Mouse (Mus musculus) v-Abl transformed pro-B cells (cell line): Measurements from ENCODE around the gene Syndig1l.

ENCODE experiments used
- in situ Hi-C, 2 experiments: fragments of 400-800 bp; cut with MboI; formaldehyde crosslinking; loops; one replicate each; pipeline ENCODE4 v1.15.1; 2025; ENCODE audit not compliant: unreplicated experiment in 2 of 2

Gene Syndig1l

DNA sequence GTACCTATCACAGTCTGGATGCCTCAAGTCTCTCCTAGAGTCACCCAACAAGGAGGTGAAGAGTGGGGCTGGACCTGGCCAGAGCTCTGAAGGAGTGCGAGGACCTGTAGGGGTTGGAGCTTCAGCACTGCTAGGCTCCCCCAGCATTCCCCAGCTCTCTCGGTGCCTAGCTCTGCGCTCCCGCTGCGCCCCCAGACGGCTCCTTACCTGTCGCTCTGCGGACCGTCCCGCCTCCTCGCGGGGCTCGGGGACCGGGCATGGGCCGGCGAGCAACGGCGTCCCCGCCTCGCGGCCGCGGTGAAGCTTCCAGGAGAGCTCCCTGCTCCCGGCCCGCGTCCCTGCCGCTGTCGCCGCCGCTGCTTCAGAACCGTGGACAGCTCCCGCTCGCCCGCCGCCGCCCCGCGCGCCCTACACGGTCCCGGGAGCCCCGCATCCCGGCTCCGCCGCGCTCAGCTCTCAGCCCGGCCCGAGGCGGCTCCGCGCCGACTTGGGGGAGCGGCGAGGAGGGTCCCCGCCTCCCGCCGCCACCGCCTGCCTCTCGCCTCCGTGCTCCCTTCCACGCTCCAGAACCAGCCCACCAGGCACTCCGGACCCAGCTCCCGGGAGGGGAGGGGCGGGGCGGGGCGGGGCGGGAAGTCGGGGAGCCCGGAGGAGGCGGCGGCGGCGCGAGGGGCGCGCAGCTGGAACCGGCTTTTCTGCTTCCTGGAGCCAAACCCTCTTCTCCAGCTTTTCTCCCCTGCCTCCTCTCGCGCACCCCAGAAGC, at the start of gene Syndig1l:
Syndig1l (minus strand) TSS at position 513 of the 763 bp plus-strand sequence.
- in situ Hi-C loops, result no loop called here

DNA sequence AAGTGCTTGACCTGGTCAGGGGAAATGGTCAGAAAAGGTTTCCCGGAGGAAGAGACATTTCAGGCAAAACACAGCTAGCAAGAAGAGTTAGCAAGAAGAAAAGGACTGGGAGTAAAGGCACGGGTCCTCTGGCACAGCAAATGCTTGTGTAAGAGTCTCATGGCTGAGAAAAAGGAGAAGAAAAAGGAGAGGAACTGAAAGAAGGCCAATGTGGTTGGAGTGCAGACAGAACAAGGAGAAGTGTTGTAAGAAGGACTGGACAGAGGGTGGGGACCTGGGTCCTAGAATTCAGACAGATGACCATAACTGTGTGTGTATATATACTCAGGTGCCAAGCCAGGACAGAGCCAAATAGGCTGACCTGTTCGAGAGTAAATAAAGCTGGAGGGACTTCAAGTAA, 49.5 kb upstream of the Syndig1l start:
- in situ Hi-C loops, result loop anchor here in 1 of 2 experiments (5.0 kb wide), 1 partner anchor 46 kb away; no protein-coding TSS in a partner anchor

DNA sequence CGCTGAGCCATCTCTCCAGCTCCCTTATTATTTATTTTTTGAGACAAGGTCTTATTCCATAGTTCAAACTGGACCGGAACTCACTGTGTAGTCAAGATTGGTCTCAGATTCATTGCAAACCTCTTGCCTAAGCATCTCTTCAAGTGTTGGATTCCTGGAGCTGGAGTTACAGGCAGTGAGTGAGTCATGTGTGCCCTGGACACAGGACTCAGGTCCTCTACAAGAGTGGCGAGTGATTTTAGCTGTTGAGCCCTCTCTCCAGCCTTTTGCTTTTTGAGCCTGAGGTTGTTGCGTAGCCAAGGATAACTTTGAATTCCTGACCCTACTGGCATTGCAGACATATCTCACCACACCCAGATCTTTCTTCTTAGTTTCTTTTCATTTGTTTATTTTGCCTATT, 47.1 kb upstream of the Syndig1l start:
- in situ Hi-C loops, result loop anchor here in 1 of 2 experiments (5.0 kb wide), 1 partner anchor 43 kb away; no protein-coding TSS in a partner anchor

DNA sequence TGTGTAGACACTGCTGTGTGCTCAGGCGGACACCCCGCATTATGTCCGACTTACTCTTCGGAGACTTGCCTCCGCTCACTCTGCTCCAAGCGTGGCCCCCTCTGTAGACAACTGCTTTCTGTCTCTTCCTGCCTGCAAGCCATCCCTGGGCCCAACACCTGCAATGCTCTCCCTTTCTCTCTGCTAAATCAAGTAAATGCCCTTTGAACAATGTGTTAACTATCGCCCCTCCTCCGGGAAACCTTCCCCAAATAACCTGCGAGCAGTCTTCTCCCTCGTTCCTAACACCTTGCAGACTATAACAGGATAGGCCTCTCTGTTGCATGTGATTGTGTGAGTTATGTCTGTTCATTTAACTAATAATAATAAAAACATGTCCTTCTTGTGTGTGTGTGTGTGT, 44.9 kb upstream of the Syndig1l start:
- in situ Hi-C loops, result no loop called here

DNA sequence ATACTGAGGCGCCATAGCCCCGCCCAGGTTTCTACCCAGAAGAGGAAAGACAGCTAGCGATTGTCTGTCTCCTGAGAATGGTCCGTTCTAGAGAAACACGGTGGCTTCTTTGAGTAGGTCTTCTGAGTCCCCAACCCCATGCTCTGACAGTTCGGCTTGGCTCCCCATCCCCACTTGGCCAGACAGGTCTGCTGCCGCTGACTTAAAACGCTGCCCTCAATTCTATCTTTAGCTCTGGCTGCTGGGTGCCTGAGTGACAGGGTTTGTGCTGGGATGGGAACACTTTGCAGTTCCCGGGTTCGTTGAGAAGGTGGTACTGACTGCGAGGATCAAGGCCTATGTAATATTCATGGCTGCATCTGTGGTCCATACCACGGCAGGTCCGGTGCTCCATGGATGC, 34.7 kb upstream of the Syndig1l start:
- in situ Hi-C loops, result no loop called here

DNA sequence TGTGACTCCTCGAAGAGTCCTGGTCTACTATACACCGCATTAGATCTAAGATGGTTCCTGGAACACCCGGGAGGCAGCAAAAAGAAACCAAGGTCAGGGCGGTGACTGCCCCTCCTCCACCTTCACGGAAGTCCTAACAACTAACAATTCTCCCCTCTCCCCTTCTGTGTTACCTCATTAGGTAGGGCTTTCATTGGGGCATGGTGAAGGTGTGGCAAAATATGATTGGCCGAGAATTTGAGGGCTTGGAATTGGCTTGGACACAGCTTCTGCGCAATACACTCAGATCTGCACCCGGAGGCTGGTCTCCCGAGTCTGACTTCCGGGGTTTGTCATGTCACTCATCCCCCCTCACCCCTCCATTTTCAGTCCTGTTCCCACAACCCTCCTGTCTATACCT, 29.8 kb upstream of the Syndig1l start:
- in situ Hi-C loops, result no loop called here

DNA sequence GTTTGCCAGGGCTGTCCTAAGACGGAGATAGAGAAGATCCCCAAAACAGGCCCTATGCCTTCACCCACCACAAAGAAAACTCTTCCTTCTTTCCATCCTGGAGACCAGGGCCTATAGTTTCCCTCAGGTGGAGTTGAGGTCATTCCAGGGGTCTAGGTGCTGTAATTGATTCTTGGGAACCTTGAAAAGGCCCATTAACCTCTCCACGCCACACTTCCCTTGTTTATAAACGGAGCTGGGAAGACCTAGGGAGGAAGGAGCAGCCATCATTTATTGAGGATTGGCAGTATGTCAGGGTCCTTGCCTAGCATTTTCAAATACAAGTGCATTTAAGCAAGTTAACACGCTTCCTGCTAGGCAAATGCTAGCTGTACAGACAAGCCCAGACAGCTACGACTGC, 28.8 kb upstream of the Syndig1l start:
- in situ Hi-C loops, result no loop called here

DNA sequence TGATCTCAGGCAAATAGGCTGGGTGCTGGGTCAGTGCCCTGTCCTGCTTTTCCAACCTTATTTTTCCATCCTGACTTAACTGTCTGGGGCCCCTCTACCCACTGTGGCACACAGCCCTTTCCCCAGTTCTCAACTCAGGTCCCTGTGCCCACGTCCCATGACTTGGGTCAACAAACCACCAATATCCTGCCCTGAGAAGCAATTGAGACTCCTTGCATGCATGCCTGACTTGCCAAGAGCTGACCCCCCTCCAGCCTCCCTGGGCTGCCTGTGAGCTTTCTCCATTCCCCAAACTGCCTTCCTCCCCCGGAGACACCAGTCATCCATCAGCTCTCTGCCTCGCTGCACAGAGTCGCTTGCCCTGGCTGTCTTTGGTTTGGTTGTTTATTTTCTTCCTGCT, 28.4 kb upstream of the Syndig1l start:
- in situ Hi-C loops, result no loop called here

DNA sequence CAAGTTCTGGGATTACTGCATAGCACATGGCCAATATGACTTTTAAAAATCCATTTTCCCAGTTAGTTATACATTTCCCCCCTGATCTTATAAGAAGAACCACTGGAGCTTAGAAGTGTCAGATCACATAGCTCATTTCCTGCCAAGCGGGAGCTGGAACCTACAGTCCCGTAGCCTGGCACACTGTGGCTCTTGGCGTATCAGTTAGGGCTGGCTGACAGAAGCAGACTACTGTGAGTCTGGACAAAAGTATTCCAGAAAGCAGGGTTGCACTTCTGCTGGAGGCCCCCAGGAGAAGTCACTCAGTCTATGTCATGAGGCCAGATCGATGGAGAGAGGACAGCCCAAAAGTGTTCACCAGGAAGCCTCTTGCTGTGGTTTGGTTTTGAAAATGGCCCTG, 27.8 kb upstream of the Syndig1l start:
- in situ Hi-C loops, result no loop called here

DNA sequence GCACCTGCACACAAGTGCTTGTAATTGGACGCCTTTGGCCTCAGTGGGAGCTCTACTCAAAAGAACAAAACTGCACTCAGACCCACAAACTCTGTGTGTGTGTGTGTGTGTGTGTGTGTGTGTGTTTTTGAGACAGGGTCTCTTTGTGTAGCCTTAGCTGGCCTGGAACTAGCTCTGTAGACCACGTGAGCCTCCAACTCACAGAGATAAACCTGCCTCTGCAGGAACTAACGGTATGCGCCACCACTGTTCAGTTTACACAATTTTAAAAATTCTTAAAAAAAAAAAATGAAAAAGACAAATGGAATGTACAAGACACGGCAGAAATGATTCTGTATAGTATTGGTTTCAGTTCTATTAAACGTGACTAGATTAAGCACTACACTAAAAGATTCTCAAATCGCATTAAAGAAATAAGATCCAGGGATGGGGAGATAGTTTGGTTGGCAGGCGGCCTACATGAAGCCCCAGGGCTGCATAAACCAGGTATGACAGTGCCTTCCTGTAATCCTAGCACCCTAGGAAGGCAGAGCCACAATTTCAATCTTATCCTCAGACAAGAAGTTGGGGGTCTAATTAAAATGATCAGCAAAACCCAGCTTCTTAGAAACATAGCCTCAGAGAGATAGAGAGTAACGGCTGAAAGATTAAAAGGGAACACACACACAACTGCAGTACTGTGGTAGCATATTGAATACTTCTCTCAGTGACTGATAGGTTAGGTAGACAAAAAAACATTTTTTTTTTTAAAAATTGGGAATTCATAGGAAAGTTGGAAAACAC, 20.0 kb upstream of the Syndig1l start:
- in situ Hi-C loops, result no loop called here

DNA sequence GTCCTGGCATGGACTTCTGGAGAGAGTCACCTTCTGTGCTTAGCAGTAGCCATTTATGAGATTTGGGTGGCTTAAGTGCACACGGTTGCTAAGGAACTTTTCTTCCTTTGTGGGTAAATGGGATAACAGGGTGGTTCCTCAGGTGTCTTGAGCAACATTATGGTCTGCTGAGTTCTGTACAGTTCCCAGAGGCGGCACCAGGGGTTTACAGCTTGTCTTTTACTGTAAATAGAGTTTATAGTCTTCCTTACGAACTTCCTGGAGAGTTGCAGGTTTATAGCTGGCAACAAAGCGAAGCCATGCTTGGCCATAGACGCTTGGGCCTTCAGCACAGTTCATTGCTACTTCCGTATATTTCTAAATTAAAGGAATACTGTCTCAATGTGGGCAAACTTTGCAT, 15.9 kb upstream of the Syndig1l start:
- in situ Hi-C loops, result no loop called here

DNA sequence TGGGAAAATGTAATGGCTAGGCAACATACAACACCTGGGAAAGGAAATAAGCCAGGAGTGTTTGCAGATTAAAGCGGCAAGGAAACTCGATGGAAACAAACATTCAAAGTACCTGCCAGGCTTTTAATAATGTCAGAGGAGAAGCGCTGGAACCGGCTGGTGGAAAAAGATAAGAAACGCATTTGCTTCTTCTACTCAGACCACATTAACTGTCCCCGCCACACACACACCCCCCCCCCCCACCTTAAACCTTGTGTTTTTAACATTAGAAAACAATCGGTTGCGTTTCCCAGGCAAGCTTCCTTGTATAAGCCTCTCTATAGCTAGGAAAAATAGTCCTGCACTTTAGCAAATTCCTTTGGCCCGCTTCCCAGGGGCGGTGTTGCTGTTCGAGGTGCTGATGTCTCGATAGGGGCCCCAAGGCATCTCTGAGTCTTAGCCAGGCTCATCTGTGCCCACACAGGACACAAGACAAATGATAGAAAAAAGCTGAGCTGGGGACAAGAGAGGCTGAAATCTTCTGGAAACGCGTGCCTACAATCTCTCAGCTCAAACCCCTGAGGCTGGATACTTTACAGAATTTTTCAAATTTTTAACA, 11.3 kb upstream of the Syndig1l start:
- in situ Hi-C loops, result no loop called here

DNA sequence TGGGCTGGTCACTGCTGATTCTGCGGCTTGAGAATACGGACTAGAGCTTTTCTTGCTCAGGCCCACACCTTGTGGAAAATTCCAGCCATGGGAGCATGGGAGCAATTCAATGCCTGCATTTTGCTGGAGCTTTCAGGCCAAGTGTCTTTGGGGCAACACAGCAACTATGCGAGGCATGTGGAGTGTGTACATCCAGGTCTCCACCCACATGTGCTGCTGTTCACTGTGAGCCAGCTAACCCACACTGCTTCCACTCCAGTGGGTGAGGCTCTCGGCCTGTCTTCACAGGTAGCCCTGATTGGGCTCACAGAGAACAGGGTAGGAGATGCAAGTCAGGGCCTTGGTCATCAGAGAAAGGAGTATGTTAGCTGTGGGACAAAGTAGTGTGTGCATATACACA, 9.2 kb upstream of the Syndig1l start:
- in situ Hi-C loops, result no loop called here

DNA sequence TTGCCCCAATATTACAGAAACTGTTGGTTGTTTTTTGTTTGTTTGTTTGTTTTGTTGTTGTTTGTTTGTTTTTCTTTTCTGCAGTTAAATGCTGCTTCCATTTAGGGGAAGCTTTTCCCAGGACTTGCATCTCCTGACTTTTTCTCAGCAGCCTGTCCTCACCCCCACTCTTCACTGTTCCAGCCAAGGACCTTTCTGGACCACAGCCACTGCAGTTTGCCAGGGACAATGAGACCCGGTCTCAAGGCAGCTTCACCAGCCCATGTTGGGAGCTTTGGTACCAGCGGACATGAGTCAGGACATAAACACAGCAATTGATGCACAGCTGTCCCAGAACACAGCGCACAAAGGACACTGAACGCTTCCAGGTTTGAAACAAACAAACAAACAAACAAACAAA, 8.3 kb upstream of the Syndig1l start:
- in situ Hi-C loops, result no loop called here

DNA sequence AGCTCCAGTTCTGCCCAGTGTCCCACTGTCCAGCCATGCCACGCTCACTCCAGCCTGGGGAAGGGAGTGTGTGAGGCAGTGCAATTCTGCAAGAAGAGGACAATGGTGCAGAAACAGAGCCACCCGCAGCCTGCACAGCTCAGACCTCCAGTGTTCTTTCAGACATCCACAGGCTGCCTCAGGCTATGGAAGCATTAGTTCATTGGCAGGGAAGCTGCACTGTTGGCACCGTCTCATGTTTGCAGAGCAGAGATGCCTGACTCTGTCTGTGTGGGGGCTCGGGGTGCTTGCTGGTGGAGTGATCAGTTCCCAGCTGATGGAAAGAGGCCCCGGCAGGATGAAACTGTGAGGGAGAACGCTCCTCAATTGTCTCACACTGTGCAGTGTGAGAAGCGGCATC, 4.0 kb upstream of the Syndig1l start:
- in situ Hi-C loops, result loop anchor here in 1 of 2 experiments (5.0 kb wide), 2 partner anchors 35 to 45 kb away; no protein-coding TSS in a partner anchor

DNA sequence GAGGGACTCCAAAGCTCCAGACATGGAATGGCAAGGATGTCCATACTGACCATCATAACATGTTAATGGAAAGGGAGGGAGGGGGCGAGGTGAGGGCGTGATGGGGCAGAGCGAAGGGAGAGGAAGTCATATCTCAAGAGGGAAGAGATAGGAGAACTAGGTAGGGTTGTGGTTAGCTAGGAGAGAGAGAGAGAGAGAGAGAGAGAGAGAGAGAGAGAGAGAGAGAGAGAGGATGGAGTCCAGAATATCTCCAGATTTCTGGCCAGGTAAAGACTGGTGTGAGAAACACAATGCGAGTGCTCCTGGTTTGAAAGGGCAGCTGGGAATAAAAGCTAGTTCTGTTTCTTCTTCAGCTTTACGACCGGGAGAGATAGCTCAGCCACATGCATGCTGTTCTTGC, 6.5 kb downstream of the Syndig1l start:
- in situ Hi-C loops, result no loop called here

DNA sequence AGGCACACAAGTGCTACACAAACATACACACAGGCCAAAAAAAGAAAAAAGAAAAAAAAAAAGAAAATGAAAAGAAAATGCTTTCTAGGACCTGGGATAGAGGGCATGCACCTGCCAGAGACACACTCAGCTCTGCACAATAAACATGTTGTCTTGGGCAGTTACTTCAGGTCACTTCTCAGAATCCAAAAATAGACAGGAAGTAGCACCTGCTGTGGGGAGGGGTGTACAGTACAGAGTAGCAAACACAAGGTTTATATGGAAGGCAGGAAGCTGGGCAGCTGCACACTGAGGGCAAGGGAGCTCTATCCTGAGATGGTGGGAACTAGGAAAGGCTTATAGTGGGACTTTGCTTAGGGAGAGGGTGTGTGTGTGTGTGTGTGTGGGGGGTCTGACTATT, 7.3 kb downstream of the Syndig1l start:
- in situ Hi-C loops, result no loop called here

DNA sequence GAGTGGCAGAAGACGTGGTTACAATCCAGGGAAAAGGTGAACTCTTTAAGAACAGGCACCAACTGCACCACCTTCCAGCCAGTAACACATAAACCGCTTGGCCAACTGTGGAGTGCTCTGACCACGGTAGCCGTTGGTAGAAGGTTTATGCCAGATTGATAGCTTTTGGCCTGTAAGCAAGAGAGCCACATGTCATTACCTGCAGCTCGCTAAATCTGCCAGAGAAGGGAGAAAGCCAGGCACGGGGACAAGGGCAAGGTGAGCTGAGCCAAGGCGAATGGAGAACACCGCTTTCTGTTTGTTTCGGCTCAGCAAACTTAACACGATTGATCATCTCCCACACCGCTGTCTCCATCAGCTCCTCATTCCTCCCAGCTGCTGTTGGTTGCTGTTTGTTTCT, 9.6 kb downstream of the Syndig1l start:
- in situ Hi-C loops, result no loop called here

DNA sequence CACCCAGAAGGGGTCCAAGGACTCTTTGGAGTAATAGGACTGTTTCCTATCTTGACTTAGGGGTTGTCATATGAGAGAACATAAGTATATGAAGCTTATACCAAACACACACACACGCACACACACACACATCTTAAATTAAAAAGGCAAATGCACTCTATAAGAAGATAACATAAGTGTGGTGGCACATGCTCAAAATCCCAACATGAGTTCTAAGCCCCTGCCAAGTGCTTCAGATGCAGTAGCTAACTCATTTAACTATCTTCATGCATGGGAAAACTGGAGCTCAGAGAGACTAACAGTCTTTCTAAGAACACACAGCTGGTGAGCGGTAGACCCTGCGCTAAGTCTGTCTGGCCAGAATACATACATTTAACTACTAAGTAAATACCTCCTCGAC, 11.1 kb downstream of the Syndig1l start:
- in situ Hi-C loops, result no loop called here

DNA sequence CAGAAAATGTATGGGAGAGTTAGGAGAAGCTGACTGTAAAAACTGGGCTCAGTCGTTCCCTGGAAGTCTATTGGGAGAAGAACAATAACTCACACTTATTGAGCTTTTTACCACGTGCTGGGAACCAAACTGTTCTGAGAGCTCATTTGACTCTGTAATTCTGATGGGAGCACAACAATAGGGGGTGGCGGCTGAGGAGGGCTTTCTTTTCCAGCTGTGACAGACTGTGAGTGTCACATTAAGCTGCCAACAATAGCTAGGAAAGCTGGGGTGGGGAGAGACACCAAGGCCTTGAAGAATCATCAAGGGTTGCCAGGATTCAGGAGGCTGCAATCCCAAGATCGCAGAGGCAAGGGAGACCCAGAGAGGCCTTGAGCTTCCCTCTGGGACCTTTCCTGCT, 12.5 kb downstream of the Syndig1l start:
- in situ Hi-C loops, result no loop called here

DNA sequence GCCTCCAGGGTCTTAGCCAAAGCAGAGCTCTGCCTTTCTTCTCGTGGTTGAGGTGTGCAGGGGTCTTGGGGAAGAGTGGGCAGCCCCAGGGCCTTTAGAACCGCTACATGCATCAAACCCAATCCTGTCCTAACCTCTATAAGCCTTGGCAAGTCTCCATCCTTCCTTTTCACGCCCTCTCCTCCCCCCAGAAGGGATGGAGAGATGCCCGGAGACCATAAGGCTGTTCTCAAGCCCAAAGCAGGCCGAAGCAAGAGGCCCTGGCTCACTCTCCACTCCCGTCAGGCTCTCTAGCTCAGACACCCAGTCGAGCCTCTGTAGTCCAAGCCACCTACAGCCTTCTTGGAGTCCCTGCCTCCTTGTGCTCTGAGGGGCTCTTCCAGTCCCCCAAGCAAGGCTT, 14.1 kb downstream of the Syndig1l start:
- in situ Hi-C loops, result no loop called here

DNA sequence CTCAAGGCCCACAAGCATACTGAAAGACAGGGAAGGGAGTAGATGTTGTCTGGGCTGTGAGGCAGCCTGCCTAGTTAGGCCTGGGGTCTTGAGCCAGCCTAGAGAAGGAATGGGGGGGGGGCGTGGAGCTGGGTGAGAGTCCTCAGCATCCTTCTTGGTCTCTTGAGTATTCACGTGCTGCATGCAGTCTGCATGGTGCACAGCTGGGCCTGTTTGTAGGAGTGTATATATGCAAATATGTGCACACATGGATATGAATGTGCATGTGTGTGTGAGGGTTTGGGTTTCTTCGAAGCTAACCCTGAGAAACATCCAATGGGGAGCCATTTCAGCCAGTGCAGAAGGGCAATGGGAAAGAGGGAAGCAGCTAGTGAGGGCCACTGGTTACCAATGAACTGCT, 22.6 kb downstream of the Syndig1l start:
- in situ Hi-C loops, result no loop called here
